Mouse (Mus musculus) limb, embryonic 15.5 days (tissue): ENCODE results near the gene Agxt2. TPM values are rescaled to one million over a fixed set of nuclear protein-coding genes. Genes with fewer than 3 reads are reported as not detected.

Source experiments
- ATAC-seq: fragments of 200-750 bp; cut with Nextera tagmentation; 2 replicates; pipeline ENCODE4 v1.8.0; 2017; ENCODE audit warnings: low read depth, moderate TSS enrichment; ENCODE audit not compliant: insufficient number of reproducible peaks, low FRiP score, low TSS enrichment
- H3K27ac ChIP-seq: fragments of 300-500 bp; sonication (generic); 2 replicates; pipeline ENCODE4 v1.5.1; 2015; ENCODE audit warnings: moderate library complexity, mild to moderate bottlenecking, inconsistent platforms
- H3K27me3 ChIP-seq: fragments of 300-500 bp; sonication (generic); 2 replicates; pipeline ENCODE4 v1.6.1; 2015; ENCODE audit warnings: inconsistent platforms
- H3K36me3 ChIP-seq: fragments of 300-500 bp; sonication (generic); 2 replicates; pipeline ENCODE4 v1.6.1; 2015; ENCODE audit warnings: inconsistent platforms
- H3K4me1 ChIP-seq: fragments of 300-500 bp; sonication (generic); 2 replicates; pipeline ENCODE4 v1.6.1; 2015; ENCODE audit warnings: inconsistent platforms
- H3K4me2 ChIP-seq: fragments of 300-500 bp; sonication (generic); 2 replicates; pipeline ENCODE4 v1.6.1; 2015; ENCODE audit warnings: mild to moderate bottlenecking, inconsistent platforms
- H3K4me3 ChIP-seq: fragments of 300-500 bp; sonication (generic); 2 replicates; pipeline ENCODE4 v1.5.1; 2015; ENCODE audit warnings: mild to moderate bottlenecking, inconsistent platforms
- H3K9ac ChIP-seq: fragments of 300-500 bp; sonication (generic); 2 replicates; pipeline ENCODE4 v1.6.1; 2015; ENCODE audit warnings: inconsistent platforms
- H3K9me3 ChIP-seq: fragments of 300-500 bp; sonication (generic); 2 replicates; pipeline ENCODE4 v1.6.1; 2016; ENCODE audit warnings: inconsistent platforms
- WGBS: fragments of 180-500 bp; shearing (Covaris S2); methylation state at CpG from one replicate; pipeline ENCODE4 v1.1.7; 2015; 5-methylcytosine and 5-hydroxymethylcytosine counted together
- polyA plus RNA-seq: library from polyadenylated mRNA; unstranded; fragments of >200 nt; fragmentation: Nextera tagmentation; extraction: Ambion mirVana; gene quantifications from 2 replicates; pipeline ENCODE4 v1.2.1, GENCODE M21; 2015

Agxt2 gene
- polyA plus RNA-seq, 1 experiment from 2014 or later, result not detected

DNA sequence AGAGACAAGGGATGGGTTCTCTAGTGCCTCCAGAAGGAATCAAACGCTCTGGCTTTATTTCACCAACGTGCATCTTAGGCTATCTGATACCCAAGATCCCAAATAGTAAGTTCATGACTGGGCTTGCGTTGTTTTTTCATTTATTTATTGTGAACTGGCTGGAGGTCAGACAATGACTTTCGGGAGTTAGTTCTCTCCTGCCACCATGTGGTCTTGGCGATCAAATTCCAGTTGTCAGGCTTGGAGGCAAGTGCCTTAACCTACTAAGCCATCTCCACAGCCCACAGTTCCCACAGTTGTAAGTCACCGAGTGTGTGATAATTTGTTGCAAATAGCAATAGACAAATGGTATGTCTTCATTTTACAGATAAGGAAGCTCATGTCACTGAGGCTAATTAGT, 81.6 kb downstream of the Agxt2 start:
- Histone ChIP-seq H3K4me1 (no peaks in the 10 kb centered on the region), H3K9ac (no peak overlapping the region), H3K27ac (no peak overlapping the region), H3K9me3 (no peaks in the 10 kb centered on the region), H3K27me3 (no peaks in the 10 kb centered on the region), H3K4me2 (no peak overlapping the region), H3K36me3 (peaks cover 15% of the 10 kb centered on the region), H3K4me3 (no peak overlapping the region)
- ATAC-seq, result no peak
- WGBS, result 77% methylated on average over 6 of the region's 6 CpGs

DNA sequence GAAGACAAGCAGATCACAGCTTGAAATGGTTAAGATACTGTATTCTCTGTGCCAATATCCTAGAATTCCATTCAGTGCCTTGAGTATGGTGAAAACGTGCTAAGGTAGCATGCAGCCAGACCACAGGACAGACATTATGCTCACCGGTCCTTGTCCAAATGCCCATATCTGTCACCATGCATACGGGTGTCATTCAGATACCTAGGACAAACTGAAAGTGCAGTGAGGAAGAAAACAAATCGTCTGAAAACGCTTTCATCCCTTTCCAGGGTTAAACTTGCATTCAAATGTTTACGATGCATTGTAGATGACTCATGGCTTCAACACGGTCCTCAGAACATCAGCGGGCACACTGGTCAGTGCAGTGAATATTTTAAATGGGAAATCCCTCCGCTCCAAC, 83.2 kb downstream of the Agxt2 start:
- H3K36me3 ChIP-seq, result peaks cover 23% of the 10 kb centered on the region
- 86% methylated on average over 9 of the region's 9 CpGs for WGBS
- no peak overlapping the region for H3K27ac ChIP-seq
- no peaks in the 10 kb centered on the region for H3K4me1 ChIP-seq
- no peak for ATAC-seq
- H3K9ac ChIP-seq, result no peak overlapping the region
- no peak overlapping the region for H3K4me2 ChIP-seq
- no peak overlapping the region for H3K4me3 ChIP-seq
- no peaks in the 10 kb centered on the region for H3K27me3 ChIP-seq
- no peaks in the 10 kb centered on the region for H3K9me3 ChIP-seq

DNA sequence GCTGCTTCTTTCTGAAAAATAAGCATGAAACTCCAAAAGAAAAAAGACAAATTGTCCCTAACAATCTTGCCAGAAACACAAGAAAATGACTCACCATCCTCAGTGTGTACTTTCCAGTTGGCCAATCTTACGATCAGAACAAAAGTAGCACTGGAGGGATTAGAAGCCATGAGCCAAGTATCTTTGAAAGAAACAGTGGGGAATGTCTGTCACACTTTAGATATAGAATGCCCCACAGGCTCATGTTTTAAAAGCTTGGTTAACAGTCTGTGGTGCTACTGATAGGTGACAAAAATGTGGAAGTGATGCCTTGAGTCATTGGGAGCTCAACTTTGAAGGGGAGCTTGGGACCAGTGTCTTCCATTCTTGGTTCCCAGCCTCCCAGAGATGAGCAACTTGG, 83.9 kb downstream of the Agxt2 start:
- WGBS, result 83% methylated on average over 1 of the region's 1 CpGs
- ATAC-seq, result no peak
- H3K4me2 ChIP-seq, result no peak overlapping the region

DNA sequence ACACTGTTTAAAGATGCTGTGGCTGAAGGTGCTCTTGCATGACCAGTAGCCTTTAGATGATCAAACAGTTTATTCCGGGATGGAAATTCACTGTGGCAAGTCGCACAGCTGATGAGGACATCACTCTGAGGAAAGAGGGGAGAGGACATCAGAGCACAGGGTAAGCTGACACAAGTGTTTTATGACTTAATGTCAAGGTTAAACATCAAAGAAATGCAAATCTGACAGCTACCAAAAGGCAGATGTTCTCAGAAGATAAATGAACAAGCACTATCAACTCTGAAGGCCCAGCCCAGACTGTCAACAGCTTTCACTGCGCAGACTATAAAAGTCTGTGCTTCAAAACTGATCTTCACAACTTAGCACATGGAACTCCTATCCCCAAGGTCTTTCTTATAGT, 88.8 kb downstream of the Agxt2 start:
- no peak overlapping the region for H3K27ac ChIP-seq
- no peak overlapping the region for H3K9ac ChIP-seq
- H3K36me3 ChIP-seq, result peaks cover 53% of the 10 kb centered on the region
- WGBS, result 80% methylated on average over 3 of the region's 3 CpGs
- no peaks in the 10 kb centered on the region for H3K9me3 ChIP-seq
- ATAC-seq, result no peak
- no peaks in the 10 kb centered on the region for H3K27me3 ChIP-seq
- no peak overlapping the region for H3K4me2 ChIP-seq
- no peaks in the 10 kb centered on the region for H3K4me1 ChIP-seq
- no peak overlapping the region for H3K4me3 ChIP-seq

More for the DNA sequence above, 83.9 kb downstream of the Agxt2 start:
- no peak overlapping the region for H3K4me3 ChIP-seq
- H3K4me1 ChIP-seq, result no peaks in the 10 kb centered on the region
- H3K27ac ChIP-seq, result no peak overlapping the region
- H3K27me3 ChIP-seq, result no peaks in the 10 kb centered on the region
- H3K9me3 ChIP-seq, result no peaks in the 10 kb centered on the region
- H3K36me3 ChIP-seq, result peaks cover 27% of the 10 kb centered on the region
- H3K9ac ChIP-seq, result no peak overlapping the region

Other genes starting within 250 kb of the Agxt2 start
- gene Prlr, start 181.3 kb upstream of the Agxt2 start, polyA plus RNA-seq, result 0.93 and 1.6 TPM in 2 replicates
- gene Gm21973, start 33.2 kb upstream of the Agxt2 start, polyA plus RNA-seq, result not detected in 2 replicates
- 11.2 and 11.3 TPM in 2 replicates for gene Dnajc21, start 112.0 kb downstream of the Agxt2 start, polyA plus RNA-seq
- 89.6 and 92.3 TPM in 2 replicates for gene Brix1, start 127.4 kb downstream of the Agxt2 start, polyA plus RNA-seq
- gene Rad1, start 127.5 kb downstream of the Agxt2 start, polyA plus RNA-seq, result 27.2 and 27.6 TPM in 2 replicates
- 0.11 TPM in 1 of 2 replicates, not detected in the other for gene Ttc23l, start 200.1 kb downstream of the Agxt2 start, polyA plus RNA-seq